Mouse (Mus musculus) CH12.LX (cell line): Measurements from ENCODE around the gene Gm1673.

ENCODE experiments used
- CTCF ChIP-seq, 2 experiments: IDR thresholded peaks in 1 of 2; conservative IDR thresholded peaks in 1 of 2; 2 replicates each; pipeline ENCODE4 v1.5.1; 2011 to 2012; ENCODE audit warnings: low read depth in 2 of 2, low read length in 2 of 2, improper control_type of control experiment in 1 of 2, inconsistent platforms in 1 of 2, mild to moderate bottlenecking in 1 of 2, moderate library complexity in 1 of 2
- E2F4 ChIP-seq: IDR thresholded peaks from 2 replicates; pipeline ENCODE4 v1.6.1; 2011; ENCODE audit warnings: low read depth, low read length, improper control_type of control experiment; ENCODE audit not compliant: insufficient replicate concordance
- EP300 ChIP-seq: IDR thresholded peaks from 2 replicates; pipeline ENCODE4 v1.6.1; 2011; ENCODE audit warnings: low read length, improper control_type of control experiment
- POLR2A ChIP-seq: IDR thresholded peaks from 2 replicates; pipeline ENCODE4 v1.6.1; 2011; ENCODE audit warnings: low read depth, mild to moderate bottlenecking, improper control_type of control experiment, low read length
- TCF12 ChIP-seq: IDR thresholded peaks from 2 replicates; pipeline ENCODE4 v1.6.1; 2014; ENCODE audit warnings: low read depth, mild to moderate bottlenecking, inconsistent platforms, low read length, improper control_type of control experiment
- USF1 ChIP-seq: IDR thresholded peaks from 2 replicates; pipeline ENCODE4 v1.6.1; 2014; ENCODE audit warnings: low read depth, mild to moderate bottlenecking, inconsistent platforms, low read length, improper control_type of control experiment
- USF2 ChIP-seq: conservative IDR thresholded peaks from 2 replicates; pipeline ENCODE4 v1.6.1; 2011; ENCODE audit warnings: low read depth, low read length, improper control_type of control experiment
- ZKSCAN1 ChIP-seq: IDR thresholded peaks from 2 replicates; pipeline ENCODE4 v1.6.1; 2012; ENCODE audit warnings: low read depth, inconsistent platforms, low read length, improper control_type of control experiment, borderline replicate concordance

GRCm38 (mm10) chr5:33935700-33936111, 47.5 kb upstream of the Gm1673 start:
- TF ChIP-seq ZKSCAN1 (no peak), TCF12 (no peak), EP300 (no peak), USF2 (no peak), CTCF (conservative IDR thresholded peaks at IDR 0.05 in 1 of 2, IDR thresholded peaks at IDR 0.05 in 1 of 2; ENCODE audit: low read depth in 2 of 2, low read length in 2 of 2) (no peak), E2F4 (no peak), POLR2A (no peak), USF1 (no peak)
